Mouse (Mus musculus): ENCODE measurements at regions not wholly inside any gene's neighbourhood (a gene's known extent, or its start where the extent isn't known, plus 50 kb on each side); places are given as distances from the start of the nearest gene placed in this dataset.

GRCm38 (mm10) chr15:63299311-63299710 is 545.7 kb downstream of the Gsdmc2 start:
- no peak for TF ChIP-seq MAZ (IDR thresholded peaks at IDR 0.05; ENCODE audit: low read depth, low read length)
- no peak for TF ChIP-seq CTCF (conservative IDR thresholded peaks at IDR 0.05 in 1 of 2, IDR thresholded peaks at IDR 0.05 in 1 of 2; ENCODE audit: low read depth in 2 of 2, low read length in 2 of 2)
- no peak for TF ChIP-seq RCOR1 (conservative IDR thresholded peaks at IDR 0.05; ENCODE audit: low read depth, low read length)
- no peak for TF ChIP-seq SMC3 (IDR thresholded peaks at IDR 0.05; ENCODE audit: low read depth, low read length)
